Mouse (Mus musculus): ENCODE measurements around the gene Lexm. TPM values are rescaled to one million over a fixed set of nuclear protein-coding genes. Genes with fewer than 3 reads are reported as not detected.
A peak's percentile ranks its signal among the peaks of the same experiment; 100 is the strongest.

Lexm gene
- polyA plus RNA-seq, 1 experiment from 2014 or later: not detected

DNA sequence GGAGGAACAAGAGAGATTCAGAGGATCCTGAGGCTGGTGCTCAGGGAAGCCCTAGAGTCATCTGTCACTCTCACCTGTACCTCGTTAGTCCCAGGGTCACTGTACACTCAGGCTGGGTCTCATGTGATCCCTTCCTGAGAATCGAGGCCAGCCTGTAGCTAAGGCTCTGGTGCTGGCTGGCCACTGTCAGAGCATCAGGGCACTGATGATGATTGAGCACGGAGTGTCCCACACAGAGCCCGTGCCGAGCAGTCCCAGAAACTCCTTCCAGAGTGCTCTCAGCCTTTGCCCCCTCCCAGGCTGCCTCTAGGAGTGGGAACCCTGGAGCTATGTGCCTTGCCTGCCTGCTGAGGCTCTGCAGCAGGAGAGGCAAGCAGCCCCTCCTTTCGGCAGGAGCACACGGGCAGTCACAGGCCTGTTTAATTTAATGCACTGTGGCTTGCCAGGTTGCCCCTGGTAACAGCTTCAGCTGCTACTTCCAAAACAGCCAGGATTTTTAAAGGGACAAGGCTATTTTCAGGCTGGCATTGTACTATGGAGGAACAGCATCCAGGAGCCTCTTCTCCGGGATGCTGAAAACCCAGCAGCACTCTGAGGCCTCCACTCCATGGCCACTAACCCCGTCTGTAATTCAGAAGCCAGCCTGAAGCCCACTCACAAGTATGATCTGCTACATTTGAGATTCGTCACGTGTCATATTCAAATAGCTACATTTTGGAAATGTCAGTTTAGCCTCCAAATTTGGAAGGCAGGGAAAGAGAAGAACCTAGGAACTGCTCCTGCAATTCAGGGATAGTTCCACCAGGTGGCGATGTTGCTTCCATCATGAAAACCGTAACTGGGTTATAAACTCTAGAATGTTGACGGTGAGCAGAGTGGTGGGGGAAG is 13.5 kb upstream of the Lexm start:
- H3K4me3 ChIP-seq (ENCODE audit: low read depth, low read length): no peak overlapping the region
- no peaks in the 10 kb centered on the region for H3K9me3 ChIP-seq (replicated peaks; ENCODE audit: control insufficient read depth, low read length)
- no peak overlapping the region for H3K4me2 ChIP-seq (ENCODE audit: low read depth, low read length)
- no peak for ATAC-seq (ENCODE audit: low read depth)
- no peaks in the 10 kb centered on the region for H3K36me3 ChIP-seq (ENCODE audit: control insufficient read depth, insufficient read depth)
- no peaks in the 10 kb centered on the region; the same call in 1 of the 2 replicates for H3K4me1 ChIP-seq (ENCODE audit: control insufficient read depth, low read depth, low read length)
- no peak overlapping the region for H3K9ac ChIP-seq (ENCODE audit: low read depth, low read length)
- H3K27ac ChIP-seq (ENCODE audit: low read length): no peak overlapping the region
- 35% methylated on average over 14 of the region's 14 CpGs for WGBS (ENCODE audit: insufficient replicate concordance)
- no peaks in the 10 kb centered on the region for H3K27me3 ChIP-seq (ENCODE audit: control insufficient read depth, insufficient read depth, low read depth, low read length)

DNA sequence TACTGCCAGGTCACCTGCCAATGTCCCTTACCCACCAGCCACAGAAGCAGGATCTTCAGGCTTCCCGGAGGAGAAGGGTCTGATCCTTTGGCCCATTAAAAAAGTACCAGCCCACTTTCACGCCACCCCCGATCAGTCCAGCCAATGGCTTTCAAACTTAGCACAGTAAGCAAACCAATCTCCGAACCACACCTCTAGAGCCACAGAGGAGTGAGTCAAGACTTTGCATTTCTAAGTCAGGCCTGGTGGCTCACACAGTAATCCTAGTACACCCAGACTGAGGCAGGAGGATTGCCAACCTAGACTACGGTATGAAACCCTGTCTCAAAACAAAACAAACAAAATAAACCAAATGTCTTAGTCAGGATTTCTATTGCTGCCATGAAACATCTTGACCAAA is 12.3 kb upstream of the Lexm start:
- H3K4me3 ChIP-seq (ENCODE audit: low read depth, low read length): no peak overlapping the region
- H3K9ac ChIP-seq (ENCODE audit: low read depth, low read length): no peak overlapping the region
- H3K27ac ChIP-seq (ENCODE audit: low read length): no peak overlapping the region
- no peaks in the 10 kb centered on the region for H3K27me3 ChIP-seq (ENCODE audit: control insufficient read depth, insufficient read depth, low read depth, low read length)
- no peaks in the 10 kb centered on the region for H3K9me3 ChIP-seq (replicated peaks; ENCODE audit: control insufficient read depth, low read length)
- ATAC-seq (ENCODE audit: low read depth): no peak
- WGBS (ENCODE audit: insufficient replicate concordance): 59% methylated on average over 5 of the region's 5 CpGs
- no peak overlapping the region for H3K4me2 ChIP-seq (ENCODE audit: low read depth, low read length)
- H3K36me3 ChIP-seq (ENCODE audit: control insufficient read depth, insufficient read depth): no peaks in the 10 kb centered on the region
- no peaks in the 10 kb centered on the region; the same call in 1 of the 2 replicates for H3K4me1 ChIP-seq (ENCODE audit: control insufficient read depth, low read depth, low read length)

DNA sequence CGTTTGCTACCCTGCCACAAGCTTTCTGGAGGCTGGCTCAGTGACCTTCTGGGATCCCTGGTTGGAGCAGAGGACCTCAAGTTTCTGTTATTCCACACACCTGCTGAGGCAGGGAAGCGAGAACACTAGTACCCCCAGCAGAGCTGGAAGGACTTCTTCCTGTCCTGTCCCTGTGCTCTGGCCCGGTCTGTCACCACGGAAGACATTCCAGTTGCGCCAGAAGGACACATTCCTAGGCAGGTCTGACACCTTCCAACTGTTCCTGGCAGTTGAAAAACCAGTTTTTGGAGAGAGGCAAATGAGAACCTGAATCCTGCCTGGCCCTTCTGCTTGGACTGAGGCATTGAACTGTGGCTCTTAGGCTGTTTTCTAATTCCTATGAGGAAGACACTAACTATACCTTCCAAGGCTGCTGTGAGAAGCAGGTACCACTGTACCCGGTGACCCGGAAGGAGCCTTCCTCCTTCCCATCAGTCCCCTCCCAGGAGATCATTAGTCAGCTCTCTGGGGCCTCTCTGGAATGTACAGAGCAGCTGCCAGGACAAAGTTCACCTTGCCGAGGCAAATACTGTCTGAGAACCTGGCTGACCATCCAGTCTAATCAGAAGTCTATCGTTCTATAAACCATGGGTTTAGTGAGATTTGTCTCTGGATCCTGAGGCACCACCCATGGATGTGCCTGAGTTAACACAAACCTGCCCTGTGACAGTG is 11.8 kb upstream of the Lexm start:
- peak; percentile 54; the same call in 1 of the 2 replicates for ATAC-seq (ENCODE audit: low read depth)
- no peak overlapping the region for H3K4me2 ChIP-seq (ENCODE audit: low read depth, low read length)

DNA sequence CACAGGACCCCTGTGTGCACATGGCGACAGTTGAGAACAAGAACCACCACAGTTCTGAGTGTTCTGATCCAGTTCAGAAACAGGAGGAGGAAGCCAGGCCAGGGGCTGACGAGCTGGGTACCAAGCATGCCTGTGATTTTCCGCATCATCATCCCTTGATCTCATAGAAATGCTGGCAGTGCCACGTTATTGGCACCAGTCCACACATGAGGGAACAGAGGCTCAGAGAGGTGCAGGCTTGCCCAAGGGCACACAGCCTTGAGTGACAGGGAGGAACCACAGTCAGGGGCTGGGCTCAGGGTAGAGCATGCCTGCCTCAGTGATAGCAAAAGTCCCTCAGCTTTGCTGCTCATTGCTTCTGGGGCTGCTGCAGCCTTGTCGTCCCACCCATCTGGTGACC is 10.8 kb upstream of the Lexm start:
- Histone ChIP-seq H3K27me3 (ENCODE audit: control insufficient read depth, insufficient read depth, low read depth, low read length) (peaks cover 14% of the 10 kb centered on the region), H3K4me2 (ENCODE audit: low read depth, low read length) (no peak overlapping the region), H3K9me3 (replicated peaks; ENCODE audit: control insufficient read depth, low read length) (no peaks in the 10 kb centered on the region), H3K4me3 (ENCODE audit: low read depth, low read length) (no peak overlapping the region), H3K36me3 (ENCODE audit: control insufficient read depth, insufficient read depth) (no peaks in the 10 kb centered on the region), H3K27ac (ENCODE audit: low read length) (no peak overlapping the region), H3K4me1 (ENCODE audit: control insufficient read depth, low read depth, low read length) (no peaks in the 10 kb centered on the region; the same call in 1 of the 2 replicates), H3K9ac (ENCODE audit: low read depth, low read length) (no peak overlapping the region)
- ATAC-seq (ENCODE audit: low read depth): no peak
- 63% methylated on average over 5 of the region's 5 CpGs for whole genome bisulfite sequencing (ENCODE audit: insufficient replicate concordance)

More for the DNA sequence above, 11.8 kb upstream of the Lexm start:
- 29% methylated on average over 9 of the region's 9 CpGs for WGBS (ENCODE audit: insufficient replicate concordance)
- Histone ChIP-seq H3K9me3 (replicated peaks; ENCODE audit: control insufficient read depth, low read length) (no peaks in the 10 kb centered on the region), H3K27me3 (ENCODE audit: control insufficient read depth, insufficient read depth, low read depth, low read length) (peaks cover 4% of the 10 kb centered on the region), H3K9ac (ENCODE audit: low read depth, low read length) (no peak overlapping the region), H3K4me1 (ENCODE audit: control insufficient read depth, low read depth, low read length) (no peaks in the 10 kb centered on the region; the same call in 1 of the 2 replicates), H3K4me3 (ENCODE audit: low read depth, low read length) (no peak overlapping the region), H3K36me3 (ENCODE audit: control insufficient read depth, insufficient read depth) (no peaks in the 10 kb centered on the region), H3K27ac (ENCODE audit: low read length) (no peak overlapping the region)

- Histone ChIP-seq H3K36me3 (ENCODE audit: control insufficient read depth, insufficient read depth) (no peaks in the 10 kb centered on the region), H3K4me1 (ENCODE audit: control insufficient read depth, low read depth, low read length) (no peaks in the 10 kb centered on the region; the same call in 1 of the 2 replicates), H3K4me2 (ENCODE audit: low read depth, low read length) (no peak overlapping the region), H3K9me3 (replicated peaks; ENCODE audit: control insufficient read depth, low read length) (no peaks in the 10 kb centered on the region), H3K4me3 (ENCODE audit: low read depth, low read length) (no peak overlapping the region), H3K27ac (ENCODE audit: low read length) (no peak overlapping the region), H3K27me3 (ENCODE audit: control insufficient read depth, insufficient read depth, low read depth, low read length) (peaks cover 25% of the 10 kb centered on the region), H3K9ac (ENCODE audit: low read depth, low read length) (no peak overlapping the region)
- ATAC-seq (ENCODE audit: low read depth): no peak
- WGBS (ENCODE audit: insufficient replicate concordance): 75% methylated on average over 10 of the region's 10 CpGs
These were observed 7.2 kb upstream of the Lexm start for GRCm38 (mm10) chr4:106624271-106624670.

DNA sequence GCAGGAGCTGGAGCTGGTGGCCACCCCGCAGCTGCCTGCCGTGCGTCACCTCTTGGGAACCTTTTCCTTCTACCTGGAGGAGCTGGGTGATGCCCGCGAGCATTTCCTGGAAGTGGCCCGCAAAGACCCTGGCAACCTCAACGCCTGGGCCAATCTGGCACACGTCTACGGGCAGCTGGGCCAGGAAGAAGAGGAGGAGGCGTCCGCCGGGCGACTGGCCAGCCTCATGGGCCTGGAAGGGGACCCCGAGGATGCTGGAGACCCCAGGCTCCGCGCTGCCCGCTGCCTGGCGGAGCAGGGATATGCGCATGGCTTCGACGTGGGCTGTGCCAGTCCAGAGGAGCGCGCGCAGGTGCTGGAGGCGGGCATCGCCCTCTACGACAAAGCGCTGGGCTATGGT is 5.7 kb upstream of the Lexm start:
- no peak for ATAC-seq (ENCODE audit: low read depth)
- no peaks in the 10 kb centered on the region for H3K9me3 ChIP-seq (replicated peaks; ENCODE audit: control insufficient read depth, low read length)
- H3K36me3 ChIP-seq (ENCODE audit: control insufficient read depth, insufficient read depth): no peaks in the 10 kb centered on the region
- no peak overlapping the region for H3K9ac ChIP-seq (ENCODE audit: low read depth, low read length)
- H3K27me3 ChIP-seq (ENCODE audit: control insufficient read depth, insufficient read depth, low read depth, low read length): peaks cover 27% of the 10 kb centered on the region
- H3K27ac ChIP-seq (ENCODE audit: low read length): no peak overlapping the region
- 26% methylated on average over 27 of the region's 28 CpGs for WGBS (ENCODE audit: insufficient replicate concordance)
- no peak overlapping the region for H3K4me3 ChIP-seq (ENCODE audit: low read depth, low read length)
- no peak overlapping the region for H3K4me2 ChIP-seq (ENCODE audit: low read depth, low read length)
- peaks cover under 1% of the 10 kb centered on the region; the same call in 1 of the 2 replicates for H3K4me1 ChIP-seq (ENCODE audit: control insufficient read depth, low read depth, low read length)

GRCm38 (mm10) chr4:106622030-106622493 is 5.0 kb upstream of the Lexm start, which contains the start of gene Ttc22:
Gene Ttc22, plus strand, starts transcription at chr4:106622432.
- Histone ChIP-seq H3K4me1 (ENCODE audit: control insufficient read depth, low read depth, low read length) (peaks cover 7% of the 10 kb centered on the region), H3K9ac (ENCODE audit: low read depth, low read length) (no peak within 1 kb of the TSS), H3K27ac (ENCODE audit: low read length) (no peak within 1 kb of the TSS), H3K9me3 (replicated peaks; ENCODE audit: control insufficient read depth, low read length) (no peaks in the 10 kb centered on the region), H3K27me3 (ENCODE audit: control insufficient read depth, insufficient read depth, low read depth, low read length) (peaks cover 34% of the 10 kb centered on the region), H3K4me2 (ENCODE audit: low read depth, low read length) (0 out of 2 replicates have a peak within 1 kb of the TSS, but pooled peaks have one; percentile 20), H3K36me3 (ENCODE audit: control insufficient read depth, insufficient read depth) (no peaks in the 10 kb centered on the region), H3K4me3 (ENCODE audit: low read depth, low read length) (no peak within 1 kb of the TSS)
- 19% methylated on average over 16 of the region's 16 CpGs for WGBS (ENCODE audit: insufficient replicate concordance)
- ATAC-seq (ENCODE audit: low read depth): 0 out of 2 replicates have a peak, but pooled peaks have one; percentile 16

DNA sequence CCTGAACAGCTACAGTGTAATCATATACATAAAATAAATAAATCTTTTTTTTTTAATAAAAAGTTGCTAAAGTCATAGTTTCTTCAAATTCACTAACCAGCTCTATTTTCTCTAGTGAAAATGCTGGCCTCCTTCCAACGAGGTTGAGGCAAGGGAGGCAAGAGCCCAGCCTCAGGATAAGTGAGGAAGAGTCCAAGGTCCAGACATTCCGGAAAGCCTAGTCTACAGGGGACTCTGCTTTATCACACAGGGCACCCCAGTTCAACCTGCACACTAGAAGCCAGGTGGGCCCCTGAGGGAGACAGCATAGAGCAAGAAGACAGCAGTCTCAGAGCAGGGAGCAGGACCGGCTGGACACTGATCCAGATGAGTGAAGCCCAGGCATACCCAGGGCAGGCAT is 4.4 kb upstream of the Lexm start:
- no peak overlapping the region for H3K27ac ChIP-seq (ENCODE audit: low read length)
- H3K4me2 ChIP-seq (ENCODE audit: low read depth, low read length): no peak overlapping the region
- H3K27me3 ChIP-seq (ENCODE audit: control insufficient read depth, insufficient read depth, low read depth, low read length): peaks cover 36% of the 10 kb centered on the region
- H3K4me3 ChIP-seq (ENCODE audit: low read depth, low read length): no peak overlapping the region
- H3K9me3 ChIP-seq (replicated peaks; ENCODE audit: control insufficient read depth, low read length): no peaks in the 10 kb centered on the region
- no peak overlapping the region for H3K9ac ChIP-seq (ENCODE audit: low read depth, low read length)
- ATAC-seq (ENCODE audit: low read depth): no peak
- 52% methylated on average over 3 of the region's 3 CpGs for WGBS (ENCODE audit: insufficient replicate concordance)
- H3K4me1 ChIP-seq (ENCODE audit: control insufficient read depth, low read depth, low read length): peaks cover 9% of the 10 kb centered on the region
- no peaks in the 10 kb centered on the region for H3K36me3 ChIP-seq (ENCODE audit: control insufficient read depth, insufficient read depth)

Measured in liver, embryonic 16.5 days (tissue).